Mouse (Mus musculus) stomach, embryonic 14.5 days (tissue): ENCODE measurements around the gene Gm49333. TPM values are rescaled to one million over a fixed set of nuclear protein-coding genes. Genes with fewer than 3 reads are reported as not detected.

Experiments
- ATAC-seq: fragments of 200-750 bp; cut with Nextera tagmentation; 2 replicates; pipeline ENCODE4 v1.8.0; 2017; ENCODE audit warnings: low read depth, moderate TSS enrichment; ENCODE audit not compliant: insufficient number of reproducible peaks, insufficient read depth, low FRiP score
- H3K27ac ChIP-seq: fragments of 300-500 bp; sonication (generic); 2 replicates; pipeline ENCODE4 v1.5.1; 2014; ENCODE audit warnings: mild to moderate bottlenecking, low read length, moderate library complexity, mixed read lengths
- H3K27me3 ChIP-seq: fragments of 300-500 bp; sonication (generic); 2 replicates; pipeline ENCODE4 v1.6.1; 2014; ENCODE audit warnings: low read length, control low read depth, mixed read lengths; ENCODE audit not compliant: control insufficient read depth, insufficient read depth
- H3K36me3 ChIP-seq: fragments of 300-500 bp; sonication (generic); 2 replicates; pipeline ENCODE4 v1.6.1; 2014; ENCODE audit warnings: mild to moderate bottlenecking, control low read depth, low read length, moderate library complexity, mixed read lengths; ENCODE audit not compliant: control insufficient read depth, insufficient read depth
- H3K4me1 ChIP-seq: fragments of 300-500 bp; sonication (generic); 2 replicates; pipeline ENCODE4 v1.6.1; 2014; ENCODE audit warnings: low read length, control low read depth, mixed read lengths; ENCODE audit not compliant: control insufficient read depth, insufficient read depth
- H3K4me2 ChIP-seq: fragments of 300-500 bp; sonication (generic); replicated peaks from 2 replicates; pipeline ENCODE4 v1.6.1; 2014; ENCODE audit warnings: low read depth, low read length, control low read depth
- H3K4me3 ChIP-seq: fragments of 300-500 bp; sonication (generic); 2 replicates; pipeline ENCODE4 v1.5.1; 2014; ENCODE audit warnings: low read depth, low read length, control low read depth
- H3K9ac ChIP-seq: fragments of 300-500 bp; sonication (generic); replicated peaks from 2 replicates; pipeline ENCODE4 v1.6.1; 2014; ENCODE audit warnings: low read depth, mild to moderate bottlenecking, control low read depth, low read length, moderate library complexity, mixed read lengths
- H3K9me3 ChIP-seq: fragments of 300-500 bp; sonication (generic); 2 replicates; pipeline ENCODE4 v1.6.1; 2016; ENCODE audit warnings: low read depth, low read length, control low read depth; ENCODE audit not compliant: control insufficient read depth
- WGBS: fragments of 180-500 bp; shearing (Covaris S2); extraction: QIAGEN DNeasy Blood & Tissue Kit; methylation state at CpG from one replicate; pipeline ENCODE4 v1.1.7; 2014; 5-methylcytosine and 5-hydroxymethylcytosine counted together
- polyA plus RNA-seq: library from polyadenylated mRNA; unstranded; fragments of >200 nt; fragmentation: Nextera tagmentation; extraction: Ambion mirVana; gene quantifications from 2 replicates; pipeline ENCODE4 v1.2.1, GENCODE M21; 2014

The Gm49333 gene
- polyA plus RNA-seq, 1 experiment from 2014 or later = not detected

- peak; percentile 44 for ATAC-seq
- peak within 1 kb of the TSS; percentile 98 for H3K4me2 ChIP-seq
- WGBS = under 1% methylated on average over 82 of the region's 92 CpGs
- peak within 1 kb of the TSS; percentile 65 for H3K4me3 ChIP-seq
- H3K9ac ChIP-seq = peak within 1 kb of the TSS; percentile 53
- H3K27me3 ChIP-seq = peaks cover 12% of the 10 kb centered on the region
- peak within 1 kb of the TSS; percentile 52; the same call in 1 of the 2 replicates for H3K27ac ChIP-seq
- H3K4me1 ChIP-seq = peaks cover 8% of the 10 kb centered on the region; the same call in 1 of the 2 replicates
- H3K9me3 ChIP-seq = no peaks in the 10 kb centered on the region
- no peaks in the 10 kb centered on the region for H3K36me3 ChIP-seq
Measured at GRCm38 (mm10) chr16:20621191-20621990, 10.0 kb downstream of the Gm49333 start, which contains the start of gene Camk2n2. Gene Camk2n2 (minus strand): TSS chr16:20621287.

GRCm38 (mm10) chr16:20621991-20622685 lies 10.7 kb downstream of the Gm49333 start:
- H3K27me3 ChIP-seq = peaks cover 12% of the 10 kb centered on the region
- peak overlapping the region; percentile 53 for H3K9ac ChIP-seq
- peaks cover 8% of the 10 kb centered on the region; the same call in 1 of the 2 replicates for H3K4me1 ChIP-seq
- peak; percentile 54 for ATAC-seq
- peak overlapping the region; percentile 98 for H3K4me2 ChIP-seq
- no peaks in the 10 kb centered on the region for H3K9me3 ChIP-seq
- 0 out of 2 replicates have a peak overlapping the region, but pooled peaks have one; percentile 52 for H3K27ac ChIP-seq
- H3K4me3 ChIP-seq = peak overlapping the region; percentile 65
- WGBS = under 1% methylated on average over 37 of the region's 37 CpGs
- no peaks in the 10 kb centered on the region for H3K36me3 ChIP-seq

DNA sequence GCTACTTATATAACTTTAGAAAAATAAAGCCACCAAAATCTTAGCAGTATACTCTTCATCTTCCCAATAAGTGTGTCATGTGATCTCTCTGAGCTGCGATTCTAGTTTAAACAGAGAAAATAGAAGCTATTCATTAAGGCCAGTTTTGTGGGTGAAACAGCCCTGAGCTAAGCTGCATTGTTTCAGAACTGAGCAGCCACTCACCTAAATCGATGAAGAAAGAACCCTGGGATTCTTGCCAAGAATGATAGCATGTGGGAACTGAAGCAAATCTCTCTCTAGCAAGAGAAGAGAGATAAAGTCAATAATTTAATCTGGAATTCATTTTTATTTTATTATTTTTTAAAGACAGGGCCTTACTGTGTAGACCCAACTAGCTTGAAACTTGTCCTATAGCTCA lies 11.8 kb downstream of the Gm49333 start:
- Histone ChIP-seq H3K4me2 (no peak overlapping the region), H3K27ac (no peak overlapping the region), H3K4me1 (peaks cover 8% of the 10 kb centered on the region; the same call in 1 of the 2 replicates), H3K9ac (no peak overlapping the region), H3K27me3 (peaks cover 12% of the 10 kb centered on the region), H3K4me3 (no peak overlapping the region), H3K9me3 (no peaks in the 10 kb centered on the region), H3K36me3 (no peaks in the 10 kb centered on the region)
- ATAC-seq = no peak
- WGBS = 43% methylated on average over 2 of the region's 2 CpGs

DNA sequence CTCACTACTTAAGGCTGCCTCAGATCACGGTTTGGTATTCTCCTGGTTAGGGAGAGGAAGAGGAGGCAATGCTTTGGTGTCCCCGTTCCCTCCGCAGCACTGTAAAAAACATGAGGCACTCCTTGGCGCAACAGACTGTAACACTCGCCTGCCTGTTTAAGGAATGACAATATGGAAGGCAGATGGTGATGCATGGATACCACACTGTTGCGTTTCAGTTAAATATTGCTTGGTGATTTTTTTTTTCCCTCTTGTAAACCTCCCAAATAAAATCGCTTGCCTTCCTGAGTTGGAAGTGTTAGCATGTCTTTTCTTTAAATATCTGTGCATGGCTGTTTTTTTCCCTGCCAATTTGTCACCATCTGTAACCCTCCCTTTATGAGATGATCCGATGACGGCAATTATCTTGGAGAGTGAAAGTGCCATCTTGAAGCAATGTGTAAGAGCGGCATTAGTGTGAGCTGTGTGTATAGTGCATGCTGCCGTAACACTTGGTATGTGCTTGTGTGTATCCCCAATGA lies 17.5 kb downstream of the Gm49333 start:
- H3K9ac ChIP-seq = no peak overlapping the region
- whole genome bisulfite sequencing = 54% methylated on average over 11 of the region's 11 CpGs
- H3K36me3 ChIP-seq = no peaks in the 10 kb centered on the region
- H3K9me3 ChIP-seq = no peaks in the 10 kb centered on the region
- H3K27me3 ChIP-seq = 0 out of 2 replicates have a peak, but pooled peaks cover 3% of the 10 kb centered on the region
- no peaks in the 10 kb centered on the region for H3K4me1 ChIP-seq
- H3K4me3 ChIP-seq = no peak overlapping the region
- H3K4me2 ChIP-seq = no peak overlapping the region
- ATAC-seq = no peak
- H3K27ac ChIP-seq = no peak overlapping the region

GRCm38 (mm10) chr16:20629731-20630634 lies 18.6 kb downstream of the Gm49333 start, which contains the start of gene Ece2:
Gene Ece2 (plus strand): TSS chr16:20629828.
- H3K27me3 ChIP-seq = 0 out of 2 replicates have a peak, but pooled peaks cover 3% of the 10 kb centered on the region
- H3K9ac ChIP-seq = peak within 1 kb of the TSS; percentile 38
- no peak for ATAC-seq
- H3K36me3 ChIP-seq = no peaks in the 10 kb centered on the region
- H3K4me3 ChIP-seq = peak within 1 kb of the TSS; percentile 46
- no peaks in the 10 kb centered on the region for H3K9me3 ChIP-seq
- WGBS = 7% methylated on average over 52 of the region's 54 CpGs
- peak within 1 kb of the TSS; percentile 85 for H3K4me2 ChIP-seq
- H3K4me1 ChIP-seq = no peaks in the 10 kb centered on the region
- H3K27ac ChIP-seq = no peak within 1 kb of the TSS

DNA sequence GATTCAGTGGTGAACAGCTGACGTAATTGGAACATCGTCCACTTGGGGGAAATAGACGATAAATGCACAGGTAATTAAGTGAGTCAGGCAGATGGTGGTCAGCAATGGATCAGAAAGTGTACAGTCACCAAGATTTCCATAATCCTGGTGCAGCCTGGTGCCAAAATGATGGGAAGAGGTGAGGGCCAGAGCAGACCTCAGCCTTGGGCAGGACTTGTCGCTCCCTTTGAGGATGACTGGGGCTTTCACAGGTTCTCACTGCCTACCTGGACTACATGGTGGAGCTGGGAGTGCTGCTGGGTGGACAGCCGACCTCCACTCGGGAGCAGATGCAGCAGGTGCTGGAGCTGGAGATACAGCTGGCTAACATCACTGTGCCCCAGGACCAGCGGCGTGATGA lies 26.0 kb downstream of the Gm49333 start:
- WGBS = 72% methylated on average over 8 of the region's 8 CpGs
- H3K4me1 ChIP-seq = no peaks in the 10 kb centered on the region
- H3K4me2 ChIP-seq = no peak overlapping the region
- no peak; the same call in 1 of the 2 replicates for ATAC-seq
- H3K27me3 ChIP-seq = no peaks in the 10 kb centered on the region
- no peaks in the 10 kb centered on the region for H3K36me3 ChIP-seq
- no peaks in the 10 kb centered on the region for H3K9me3 ChIP-seq
- no peak overlapping the region for H3K9ac ChIP-seq
- no peak overlapping the region for H3K4me3 ChIP-seq
- H3K27ac ChIP-seq = no peak overlapping the region

- H3K9me3 ChIP-seq = no peaks in the 10 kb centered on the region
- H3K9ac ChIP-seq = no peak overlapping the region
- no peak overlapping the region for H3K27ac ChIP-seq
- no peak overlapping the region for H3K4me3 ChIP-seq
- H3K4me1 ChIP-seq = no peaks in the 10 kb centered on the region
- WGBS = 82% methylated on average over 8 of the region's 8 CpGs
- no peaks in the 10 kb centered on the region for H3K36me3 ChIP-seq
- H3K27me3 ChIP-seq = no peaks in the 10 kb centered on the region
- no peak for ATAC-seq
- no peak overlapping the region for H3K4me2 ChIP-seq
Measured at GRCm38 (mm10) chr16:20638367-20638766, 27.0 kb downstream of the Gm49333 start.
